Mouse (Mus musculus): ENCODE measurements at regions not wholly inside any gene's neighbourhood (a gene's known extent, or its start where the extent isn't known, plus 50 kb on each side); places are given as distances from the start of the nearest gene placed in this dataset.

DNA sequence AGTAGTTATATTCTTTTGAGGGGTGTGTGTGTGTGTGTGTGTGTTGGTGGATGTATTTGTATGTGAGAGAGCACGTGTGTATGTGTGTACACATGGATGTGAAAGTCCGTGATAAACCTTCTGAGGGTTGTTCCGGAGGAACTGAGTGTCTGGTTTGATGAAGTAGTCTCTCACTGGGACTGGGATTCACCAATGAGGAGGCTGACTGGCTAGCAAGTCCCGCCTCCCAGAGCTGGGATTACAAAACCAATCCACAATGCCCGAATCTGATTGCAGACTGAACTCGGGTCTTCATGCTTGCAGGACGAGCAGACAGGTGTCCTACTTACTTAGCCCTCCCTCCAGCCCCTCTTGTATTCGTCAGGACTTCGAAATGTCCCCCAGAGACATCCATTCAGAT is 289.8 kb downstream of the Cbln4 start:
- TF ChIP-seq CTCF (IDR thresholded peaks at IDR 0.05; ENCODE audit: extremely low read depth, insufficient read length, insufficient replicate concordance, low read depth, low read length) (no peak), POLR2A (IDR thresholded peaks at IDR 0.05; ENCODE audit: low read depth, low read length) (no peak)
